Mouse (Mus musculus): ENCODE measurements around the gene Pip4k2c. TPM values are rescaled to one million over a fixed set of nuclear protein-coding genes. Genes with fewer than 3 reads are reported as not detected.
"Not testable (repeated sequence)": the region's sequence is repeated elsewhere in the genome, so short reads cannot be mapped to it uniquely, and the experiment has no call there.

Pip4k2c gene
- polyA plus RNA-seq, 1 experiment from 2014 or later: 19.4 TPM

- H3K4me3 ChIP-seq (replicated peaks): no peak overlapping the region
Measured at GRCm38 (mm10) chr10:127164190-127164589, 47.2 kb downstream of the Pip4k2c start.

GRCm38 (mm10) chr10:127162771-127163261, 48.6 kb downstream of the Pip4k2c start:
- H3K4me2 ChIP-seq; H3K27ac ChIP-seq; H3K36me3 ChIP-seq (replicated peaks); H3K4me3 ChIP-seq (replicated peaks); H3K9ac ChIP-seq; ATAC-seq (ENCODE audit: low FRiP score); H3K9me3 ChIP-seq: not testable (repeated sequence)
- H3K4me1 ChIP-seq: peaks cover 22% of the 10 kb centered on the region
- 65% methylated on average over 7 of the region's 7 CpGs for WGBS
- H3K27me3 ChIP-seq: peaks cover 42% of the 10 kb centered on the region

More at GRCm38 (mm10) chr10:127164190-127164589, 47.2 kb downstream of the Pip4k2c start:
- Histone ChIP-seq H3K4me2 (no peak overlapping the region), H3K4me1 (peaks cover 22% of the 10 kb centered on the region), H3K36me3 (replicated peaks) (no peaks in the 10 kb centered on the region), H3K9me3 (no peaks in the 10 kb centered on the region), H3K27me3 (peaks cover 55% of the 10 kb centered on the region), H3K27ac (no peak overlapping the region), H3K9ac (peak overlapping the region; percentile 80; the same call in 1 of the 2 replicates)
- 94% methylated on average over 4 of the region's 4 CpGs for WGBS
- no peak for ATAC-seq (ENCODE audit: low FRiP score)

DNA sequence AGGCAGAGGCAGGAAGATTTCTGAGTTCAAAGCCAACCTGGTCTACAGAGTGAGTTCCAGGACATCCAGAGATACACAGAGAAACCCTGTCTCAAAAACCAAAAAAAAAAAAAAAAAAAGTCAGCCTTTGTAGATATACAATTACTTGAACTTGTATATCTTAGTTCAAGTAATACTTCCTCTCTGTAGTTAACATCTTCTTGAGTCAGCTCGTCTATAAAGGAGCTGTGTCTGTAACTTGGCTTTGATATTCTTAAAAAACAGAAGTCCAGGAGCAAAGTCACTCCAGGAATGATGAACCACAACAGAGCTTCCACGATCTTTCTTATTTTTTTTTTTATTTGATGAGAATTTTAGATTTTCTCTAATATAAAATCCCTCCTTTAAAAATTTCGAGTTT, 50.7 kb downstream of the Pip4k2c start:
- no peak for ATAC-seq (ENCODE audit: low FRiP score)
- no peak overlapping the region for H3K4me2 ChIP-seq

DNA sequence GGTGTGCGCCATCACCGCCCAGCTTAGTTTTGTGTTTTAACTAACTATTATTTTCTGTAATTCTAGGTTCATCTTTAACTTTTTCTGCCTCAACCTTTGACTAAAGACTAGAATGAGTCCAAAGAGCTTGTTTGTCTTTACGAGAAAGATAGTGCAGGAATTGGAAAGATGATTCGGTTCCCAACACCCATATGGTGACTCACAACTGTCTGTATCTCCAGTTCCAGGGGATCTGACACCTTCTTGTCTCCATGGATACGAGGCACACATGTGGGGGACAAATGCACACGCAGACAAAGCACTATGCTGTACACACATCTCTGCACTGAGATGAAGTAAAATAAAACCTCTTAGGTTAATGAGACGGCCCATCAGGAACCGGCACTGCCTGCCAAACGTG, 51.3 kb downstream of the Pip4k2c start:
- no peak overlapping the region for H3K4me2 ChIP-seq
- H3K4me3 ChIP-seq (replicated peaks): no peak overlapping the region
- no peaks in the 10 kb centered on the region for H3K9me3 ChIP-seq
- H3K36me3 ChIP-seq (replicated peaks): no peaks in the 10 kb centered on the region
- no peak overlapping the region for H3K27ac ChIP-seq
- WGBS: 84% methylated on average over 9 of the region's 9 CpGs
- ATAC-seq (ENCODE audit: low FRiP score): no peak
- 0 out of 2 replicates have a peak, but pooled peaks cover 4% of the 10 kb centered on the region for H3K4me1 ChIP-seq
- H3K27me3 ChIP-seq: peaks cover 15% of the 10 kb centered on the region
- no peak overlapping the region for H3K9ac ChIP-seq

More for the DNA sequence above, 50.7 kb downstream of the Pip4k2c start:
- peaks cover 21% of the 10 kb centered on the region for H3K27me3 ChIP-seq
- H3K27ac ChIP-seq: no peak overlapping the region
- no peaks in the 10 kb centered on the region for H3K36me3 ChIP-seq (replicated peaks)
- H3K4me1 ChIP-seq: peaks cover 10% of the 10 kb centered on the region; the same call in 1 of the 2 replicates
- H3K9ac ChIP-seq: no peak overlapping the region
- no peaks in the 10 kb centered on the region for H3K9me3 ChIP-seq
- 68% methylated on average over 3 of the region's 3 CpGs for WGBS
- H3K4me3 ChIP-seq (replicated peaks): no peak overlapping the region

GRCm38 (mm10) chr10:127158471-127158870, 52.9 kb downstream of the Pip4k2c start:
- no peak overlapping the region for H3K4me3 ChIP-seq (replicated peaks)
- WGBS: 73% methylated on average over 3 of the region's 3 CpGs

DNA sequence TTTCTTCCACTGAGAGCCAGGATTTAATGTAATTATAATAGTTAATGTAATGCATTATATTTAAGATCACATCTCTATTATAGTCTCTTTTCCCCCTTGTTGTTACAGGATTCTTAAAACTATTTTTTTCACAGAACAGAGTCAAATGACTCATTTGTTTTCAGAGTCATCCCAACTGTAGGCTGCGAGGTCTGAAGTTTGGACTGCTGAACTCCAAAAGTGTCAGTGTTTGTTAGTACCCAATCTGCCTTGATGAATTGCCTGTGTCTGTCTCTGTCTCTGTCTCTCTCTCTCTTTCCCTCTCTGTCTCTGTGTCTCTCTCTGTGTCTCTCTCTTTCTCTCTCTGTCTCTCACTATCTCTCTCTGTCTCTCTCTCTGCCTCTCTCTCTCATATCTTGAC, 54.9 kb downstream of the Pip4k2c start:
- no peak overlapping the region for H3K9ac ChIP-seq
- no peaks in the 10 kb centered on the region for H3K9me3 ChIP-seq
- H3K4me2 ChIP-seq: no peak overlapping the region
- 88% methylated on average over 1 of the region's 1 CpGs for WGBS
- no peaks in the 10 kb centered on the region for H3K4me1 ChIP-seq
- H3K27me3 ChIP-seq: no peaks in the 10 kb centered on the region
- H3K4me3 ChIP-seq (replicated peaks): no peak overlapping the region
- no peak overlapping the region for H3K27ac ChIP-seq
- H3K36me3 ChIP-seq (replicated peaks): no peaks in the 10 kb centered on the region
- ATAC-seq (ENCODE audit: low FRiP score): no peak

More at GRCm38 (mm10) chr10:127158471-127158870, 52.9 kb downstream of the Pip4k2c start:
- Histone ChIP-seq H3K27ac (no peak overlapping the region), H3K4me1 (no peaks in the 10 kb centered on the region), H3K36me3 (replicated peaks) (no peaks in the 10 kb centered on the region), H3K4me2 (no peak overlapping the region), H3K9me3 (no peaks in the 10 kb centered on the region), H3K27me3 (peaks cover 3% of the 10 kb centered on the region; the same call in 1 of the 2 replicates), H3K9ac (no peak overlapping the region)
- ATAC-seq (ENCODE audit: low FRiP score): no peak

GRCm38 (mm10) chr10:127156089-127156488, 55.3 kb downstream of the Pip4k2c start:
- Histone ChIP-seq H3K36me3 (replicated peaks) (no peaks in the 10 kb centered on the region), H3K9ac (no peak overlapping the region), H3K4me2 (no peak overlapping the region), H3K27me3 (no peaks in the 10 kb centered on the region), H3K9me3 (no peaks in the 10 kb centered on the region), H3K27ac (no peak overlapping the region), H3K4me1 (no peaks in the 10 kb centered on the region), H3K4me3 (replicated peaks) (no peak overlapping the region)
- ATAC-seq (ENCODE audit: low FRiP score): no peak
- 89% methylated on average over 1 of the region's 1 CpGs for WGBS

DNA sequence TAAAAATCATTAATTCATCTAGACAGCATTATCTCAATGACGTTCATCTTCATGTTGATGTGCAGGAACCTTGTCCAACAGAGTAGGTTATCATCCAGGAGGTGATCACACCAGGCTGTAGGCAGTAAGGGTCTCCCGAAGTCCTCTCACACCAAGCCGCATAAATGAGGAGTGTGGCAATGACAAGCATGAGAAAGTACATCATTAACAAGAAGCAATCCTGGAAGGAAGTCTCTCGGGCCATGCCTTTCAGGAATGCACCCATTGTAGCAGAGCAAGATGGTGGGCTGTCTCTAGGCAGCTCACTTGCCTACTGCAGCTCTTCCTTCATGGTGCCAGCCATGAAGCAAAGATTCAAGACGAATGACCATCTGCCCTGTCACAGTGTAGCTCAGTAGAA, 56.7 kb downstream of the Pip4k2c start:
- WGBS: 87% methylated on average over 5 of the region's 5 CpGs
- no peaks in the 10 kb centered on the region for H3K4me1 ChIP-seq
- no peaks in the 10 kb centered on the region for H3K36me3 ChIP-seq (replicated peaks)
- H3K27me3 ChIP-seq: no peaks in the 10 kb centered on the region
- no peak for ATAC-seq (ENCODE audit: low FRiP score)
- no peaks in the 10 kb centered on the region for H3K9me3 ChIP-seq
- no peak overlapping the region for H3K9ac ChIP-seq
- H3K27ac ChIP-seq: no peak overlapping the region
- H3K4me3 ChIP-seq (replicated peaks): no peak overlapping the region
- H3K4me2 ChIP-seq: no peak overlapping the region

- 91% methylated on average over 2 of the region's 2 CpGs for WGBS
- no peak overlapping the region for H3K9ac ChIP-seq
- no peak overlapping the region for H3K4me2 ChIP-seq
- no peaks in the 10 kb centered on the region for H3K36me3 ChIP-seq (replicated peaks)
- H3K4me1 ChIP-seq: no peaks in the 10 kb centered on the region
- no peak overlapping the region for H3K4me3 ChIP-seq (replicated peaks)
- H3K27me3 ChIP-seq: no peaks in the 10 kb centered on the region
- no peak overlapping the region for H3K27ac ChIP-seq
- ATAC-seq (ENCODE audit: low FRiP score): no peak
- H3K9me3 ChIP-seq: no peaks in the 10 kb centered on the region
Measured at GRCm38 (mm10) chr10:127154241-127154640, 57.1 kb downstream of the Pip4k2c start.

GRCm38 (mm10) chr10:127153323-127153722, 58.1 kb downstream of the Pip4k2c start:
- no peak for ATAC-seq (ENCODE audit: low FRiP score)
- H3K27me3 ChIP-seq: no peaks in the 10 kb centered on the region
- WGBS: 91% methylated on average over 7 of the region's 7 CpGs
- H3K27ac ChIP-seq: no peak overlapping the region
- no peak overlapping the region for H3K9ac ChIP-seq
- H3K9me3 ChIP-seq: no peaks in the 10 kb centered on the region
- H3K4me2 ChIP-seq: no peak overlapping the region
- no peak overlapping the region for H3K4me3 ChIP-seq (replicated peaks)
- H3K4me1 ChIP-seq: no peaks in the 10 kb centered on the region
- H3K36me3 ChIP-seq (replicated peaks): no peaks in the 10 kb centered on the region

DNA sequence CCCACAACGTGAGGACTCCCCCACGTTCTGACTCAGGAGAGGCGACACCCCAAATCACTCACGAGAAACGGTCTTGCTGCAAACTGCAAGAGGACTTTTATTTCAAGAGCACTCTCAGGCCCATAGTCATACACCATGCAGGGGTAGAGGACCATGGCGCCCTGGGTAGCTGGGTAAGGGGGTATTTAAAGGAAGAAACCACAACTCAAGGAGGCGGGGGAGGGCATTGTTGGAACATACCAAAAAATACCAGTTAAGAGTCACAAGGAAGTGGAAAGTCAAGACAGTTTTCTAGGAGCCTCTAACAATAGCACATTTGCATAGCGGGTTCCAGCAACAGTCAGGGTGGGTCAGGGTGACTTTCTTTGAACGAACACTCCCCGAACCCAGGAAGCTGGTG, 58.8 kb downstream of the Pip4k2c start:
- H3K4me2 ChIP-seq; H3K4me3 ChIP-seq (replicated peaks); H3K36me3 ChIP-seq (replicated peaks); H3K9ac ChIP-seq; H3K9me3 ChIP-seq; H3K27ac ChIP-seq; ATAC-seq (ENCODE audit: low FRiP score); H3K4me1 ChIP-seq; H3K27me3 ChIP-seq: not testable (repeated sequence)
- WGBS: 91% methylated on average over 10 of the region's 10 CpGs

DNA sequence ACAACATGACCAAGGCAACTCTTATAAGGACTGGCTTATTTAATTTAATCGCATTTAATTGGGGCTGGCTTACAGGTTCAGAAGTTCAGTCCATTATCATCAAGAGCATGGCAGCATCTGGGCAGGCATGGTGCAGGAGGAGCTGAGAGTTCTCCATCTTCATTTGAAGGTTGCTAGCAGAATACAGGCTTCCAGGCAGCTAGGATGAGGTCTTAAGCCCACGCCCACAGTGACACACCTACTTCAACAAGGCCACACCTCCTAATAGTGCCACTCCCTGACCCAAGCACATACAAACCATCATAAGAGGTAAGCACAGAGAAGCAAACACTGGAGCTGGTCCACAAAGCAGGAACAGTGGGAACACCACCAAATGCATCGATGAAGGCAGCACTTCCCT, 60.2 kb downstream of the Pip4k2c start:
- H3K9me3 ChIP-seq; H3K4me3 ChIP-seq (replicated peaks); H3K27me3 ChIP-seq; H3K4me1 ChIP-seq; H3K27ac ChIP-seq; H3K4me2 ChIP-seq; ATAC-seq (ENCODE audit: low FRiP score); H3K36me3 ChIP-seq (replicated peaks); H3K9ac ChIP-seq: not testable (repeated sequence)
- 87% methylated on average over 3 of the region's 3 CpGs for WGBS

- Histone ChIP-seq H3K27ac (no peak overlapping the region), H3K36me3 (replicated peaks) (no peaks in the 10 kb centered on the region), H3K27me3 (no peaks in the 10 kb centered on the region), H3K4me1 (no peaks in the 10 kb centered on the region), H3K9ac (no peak overlapping the region), H3K9me3 (no peaks in the 10 kb centered on the region), H3K4me3 (replicated peaks) (no peak overlapping the region), H3K4me2 (no peak overlapping the region)
- WGBS: 84% methylated on average over 4 of the region's 4 CpGs
- no peak for ATAC-seq (ENCODE audit: low FRiP score)
Measured at GRCm38 (mm10) chr10:127150471-127150872, 60.9 kb downstream of the Pip4k2c start.

Data from forebrain, embryonic 12.5 days (tissue).